Mouse (Mus musculus) c-Kit-negative CD71-positive TER-119-positive erythroid progenitor cells, embryonic 14.5 days (primary cell): ENCODE data around the gene Itga1.

Experiments used
- DNase-seq: peaks from one replicate; pipeline ENCODE4 v3.0.0-alpha.2; 2013; ENCODE audit warnings: low read depth, low spot score

The Itga1 gene

GRCm38 (mm10) chr13:115101355-115102191 is at the start of gene Itga1, which contains the start of gene Gm49395:
Itga1 (minus strand) TSS chr13:115101964.
Gm49395 (minus strand) TSS chr13:115101921.
- no peak for DNase-seq

- DNase-seq: no peak
Observed at GRCm38 (mm10) chr13:115150602-115151001, 48.8 kb upstream of the Itga1 start.

GRCm38 (mm10) chr13:115149849-115150248 is 48.1 kb upstream of the Itga1 start:
- DNase-seq: no peak

- no peak for DNase-seq
Observed at GRCm38 (mm10) chr13:115143575-115143974, 41.8 kb upstream of the Itga1 start.

GRCm38 (mm10) chr13:115142066-115142465 is 40.3 kb upstream of the Itga1 start:
- DNase-seq: no peak

DNA sequence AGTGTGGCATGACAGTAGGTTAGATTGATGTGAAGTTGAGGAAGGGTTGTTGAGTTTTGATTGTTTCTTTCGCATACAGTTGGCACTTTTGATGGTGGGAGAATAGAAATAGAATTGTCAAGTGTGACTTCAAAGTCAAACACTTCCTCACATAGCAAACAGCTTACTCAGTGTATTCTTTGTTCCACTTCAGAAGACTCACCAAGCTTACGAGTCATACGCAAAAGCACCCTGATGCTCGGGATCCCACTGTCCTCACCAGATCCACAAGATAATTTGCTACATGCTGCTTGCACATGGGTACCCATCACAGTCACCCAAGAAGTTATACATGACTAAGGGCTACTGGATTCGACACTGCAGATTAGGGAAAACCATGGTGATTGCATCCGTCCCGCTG is 36.7 kb upstream of the Itga1 start:
- DNase-seq: no peak

DNA sequence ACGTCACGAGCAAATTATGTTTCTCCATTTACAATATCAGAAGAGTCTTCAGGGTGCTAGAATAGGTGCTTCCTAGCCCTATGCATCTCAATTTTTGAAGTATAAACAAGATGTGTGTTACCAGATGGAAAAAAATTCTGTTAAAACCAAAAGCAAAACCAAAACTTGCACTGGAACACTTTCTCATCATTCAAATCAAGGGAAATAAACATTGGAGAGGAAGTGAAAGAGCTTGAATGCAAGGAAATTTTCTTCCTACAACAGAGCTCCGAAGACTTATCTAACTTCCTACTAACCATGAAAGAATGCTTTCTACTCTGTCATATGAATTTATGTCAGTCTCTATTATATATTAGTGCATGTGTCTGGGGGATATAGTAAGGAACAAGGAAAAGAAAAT is 35.0 kb upstream of the Itga1 start:
- no peak for DNase-seq

DNA sequence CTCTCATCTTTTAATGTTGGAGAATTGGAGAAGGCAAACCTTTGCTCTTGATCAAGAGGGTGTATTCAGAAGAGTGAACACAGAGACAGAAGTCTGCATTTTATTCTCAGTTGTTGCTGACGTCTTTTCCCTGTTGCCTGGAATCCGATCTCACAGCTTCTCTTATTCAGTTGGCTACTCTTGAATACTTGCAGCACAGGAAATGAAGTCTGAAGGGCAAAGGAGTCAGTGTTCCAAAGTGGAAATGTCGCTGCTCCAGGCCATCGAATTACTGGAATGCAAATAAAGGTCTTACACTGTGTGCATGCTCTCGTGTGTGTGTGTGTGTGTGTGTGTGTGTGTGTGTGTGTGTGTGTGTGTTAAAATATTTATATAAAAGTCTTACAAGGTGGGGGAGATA is 30.7 kb upstream of the Itga1 start:
- DNase-seq: no peak

DNA sequence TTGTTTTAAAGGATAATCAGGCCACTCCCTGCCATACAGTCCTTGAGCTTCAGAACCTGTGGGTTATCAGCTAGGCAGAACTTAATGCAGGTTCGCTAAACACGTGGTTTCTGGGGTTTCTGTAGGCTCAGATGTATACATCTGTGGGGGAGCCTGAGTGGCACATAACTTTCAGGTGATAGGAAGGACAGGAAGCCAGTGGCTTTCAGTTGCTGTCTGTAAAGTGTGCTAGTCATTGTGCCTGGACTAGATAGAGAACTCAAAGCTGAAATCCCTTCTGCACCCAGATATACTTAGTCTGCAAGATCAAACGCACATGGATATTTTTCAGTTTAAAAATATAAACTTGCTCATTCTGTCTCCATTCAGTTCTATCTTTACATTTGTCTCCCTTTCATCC is 29.6 kb upstream of the Itga1 start:
- no peak for DNase-seq

- DNase-seq: no peak
Observed at GRCm38 (mm10) chr13:115130035-115130434, 28.3 kb upstream of the Itga1 start.

GRCm38 (mm10) chr13:115127826-115128225 is 26.1 kb upstream of the Itga1 start:
- no peak for DNase-seq

DNA sequence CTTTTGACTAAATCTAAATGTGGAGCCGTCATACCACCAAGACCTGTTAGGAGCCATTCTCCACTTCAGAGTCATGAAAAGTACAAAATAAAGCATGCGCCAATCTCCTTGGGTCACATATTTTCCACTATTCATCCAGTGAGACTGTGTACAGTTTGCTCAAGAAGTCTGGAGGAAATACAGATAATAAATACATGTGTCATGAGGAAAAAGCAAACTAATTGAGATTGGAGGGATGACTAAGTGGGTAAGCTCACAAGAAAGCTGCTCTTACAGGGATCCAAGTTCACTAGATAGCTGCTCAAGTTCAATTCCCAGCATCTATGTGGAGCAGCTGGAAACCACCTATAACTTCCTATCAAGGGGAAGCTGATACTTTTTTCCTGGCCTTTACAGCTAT is 24.8 kb upstream of the Itga1 start:
- DNase-seq: no peak

DNA sequence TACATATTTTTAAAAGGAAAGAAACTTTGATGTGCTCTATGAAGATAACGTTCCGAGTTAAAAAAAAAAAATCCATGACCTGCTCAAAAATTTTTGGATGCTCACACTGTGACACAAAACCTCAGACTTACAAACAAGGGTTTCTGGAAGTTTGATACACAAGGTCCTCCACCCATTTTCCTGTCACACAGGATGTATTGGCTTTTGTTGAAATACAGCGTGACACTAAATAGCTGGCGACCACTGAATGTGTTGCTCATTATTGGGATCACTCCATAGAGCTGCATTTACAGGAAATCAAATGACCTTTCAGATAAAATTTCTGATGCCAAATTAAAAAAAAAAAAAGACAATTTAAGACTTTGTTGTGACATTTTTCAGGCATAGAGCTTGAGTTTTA is 23.4 kb upstream of the Itga1 start:
- DNase-seq: no peak

GRCm38 (mm10) chr13:115124521-115124920 is 22.8 kb upstream of the Itga1 start:
- DNase-seq: no peak

DNA sequence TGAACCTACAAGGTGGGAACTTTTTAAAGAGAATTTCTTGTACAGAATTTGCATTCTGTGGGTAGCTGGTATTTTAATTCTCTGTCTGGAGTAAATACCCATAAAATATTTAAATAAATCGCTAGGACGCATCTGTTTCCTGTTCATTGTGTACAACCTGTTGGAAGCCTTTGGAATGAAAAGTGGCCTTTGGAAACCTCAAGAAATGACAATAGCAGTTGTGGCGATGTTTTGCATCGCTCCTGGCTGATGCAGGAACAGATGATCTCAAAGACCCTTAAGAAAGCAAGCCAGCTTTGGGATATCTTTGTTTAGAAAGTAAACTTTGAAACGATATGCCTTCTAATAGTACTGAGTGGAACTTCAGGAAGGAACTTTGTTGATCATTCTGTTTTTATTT is 17.0 kb upstream of the Itga1 start:
- DNase-seq: no peak

- DNase-seq: no peak
Observed at GRCm38 (mm10) chr13:115118195-115118594, 16.4 kb upstream of the Itga1 start.

- no peak for DNase-seq
Observed at GRCm38 (mm10) chr13:115116930-115117621, 15.3 kb upstream of the Itga1 start.

GRCm38 (mm10) chr13:115109628-115110027 is 7.9 kb upstream of the Itga1 start:
- DNase-seq: no peak

GRCm38 (mm10) chr13:115107436-115107835 is 5.7 kb upstream of the Itga1 start:
- no peak for DNase-seq

DNA sequence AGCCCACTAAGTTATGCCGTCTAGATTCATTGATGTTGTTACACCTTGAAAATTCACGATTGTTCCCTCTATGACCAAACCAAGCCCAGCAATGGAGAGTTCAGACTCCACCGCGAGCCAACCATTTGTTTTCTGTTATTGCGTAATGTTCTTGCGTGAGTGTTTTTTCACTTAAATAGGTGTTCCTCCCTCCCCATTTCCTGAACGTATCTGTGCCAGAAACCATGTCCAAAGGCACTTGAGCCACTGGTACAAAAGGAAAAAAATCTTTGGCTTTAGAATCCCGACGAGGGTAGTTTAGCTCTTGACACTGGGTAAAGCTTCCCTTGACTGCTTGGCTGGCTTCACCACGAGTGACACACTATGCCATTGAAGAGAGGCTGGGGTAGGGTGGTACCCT is 4.4 kb upstream of the Itga1 start:
- no peak for DNase-seq

GRCm38 (mm10) chr13:115102754-115103153 is 990 bp upstream of the Itga1 start:
- no peak for DNase-seq

GRCm38 (mm10) chr13:115100381-115101177 is 1.2 kb downstream of the Itga1 start:
- no peak for DNase-seq
